Mouse (Mus musculus) heart, adult 2 months (tissue): ENCODE measurements around the gene Snrk.

Experiments used
- CTCF ChIP-seq: fragments of 200-600 bp; IDR thresholded peaks from 2 replicates; pipeline ENCODE4 v1.8.1; 2022; ENCODE audit warnings: antibody characterized with exemption, mild to moderate bottlenecking, moderate library complexity
- EP300 ChIP-seq: fragments of 200-500 bp; IDR thresholded peaks from 2 replicates; pipeline ENCODE4 v1.6.1; 2011; ENCODE audit warnings: low read depth, low read length, control low read depth; ENCODE audit not compliant: insufficient read depth
- POLR2A ChIP-seq: fragments of 200-500 bp; IDR thresholded peaks from 2 replicates; pipeline ENCODE4 v1.6.1; 2011; ENCODE audit warnings: mild to moderate bottlenecking, low read depth, low read length, control low read depth; ENCODE audit not compliant: insufficient read depth

DNA sequence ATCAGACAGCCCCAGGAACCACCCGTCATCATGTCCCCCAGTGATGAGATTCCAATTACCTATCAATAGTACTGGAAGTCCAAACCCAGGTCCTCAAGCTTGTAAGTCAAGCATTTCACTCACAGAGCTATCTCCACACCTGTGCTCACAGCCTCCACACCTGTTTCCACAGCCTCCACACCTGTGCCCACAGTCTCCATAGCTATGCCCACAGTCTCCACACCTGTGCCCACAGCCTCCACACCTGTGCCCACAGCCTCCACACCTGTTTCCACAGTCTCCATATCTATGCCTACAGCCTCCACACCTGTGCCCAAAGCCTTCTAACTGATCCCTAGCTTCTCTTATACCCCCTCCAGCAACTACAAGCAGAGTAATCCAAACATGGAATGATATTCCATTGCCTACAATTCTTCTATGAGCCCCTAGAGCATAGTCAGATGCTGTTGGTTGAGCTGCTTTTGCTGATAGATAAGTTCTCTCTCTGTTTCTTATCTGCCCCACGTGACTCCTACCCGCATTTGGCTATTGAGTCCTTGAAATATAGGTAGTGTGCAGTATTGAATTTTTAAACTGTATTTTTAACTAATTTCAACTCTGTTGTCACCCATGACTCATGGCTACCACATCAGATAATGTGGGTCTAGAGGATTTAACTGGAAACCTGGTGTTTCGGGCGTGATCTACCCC, 20.1 kb upstream of the Snrk start:
- TF ChIP-seq CTCF (no peak), POLR2A (no peak), EP300 (no peak)
